Mouse (Mus musculus) ES-Bruce4 (cell line): ENCODE measurements around the gene Pced1a.

ENCODE experiments used
- CTCF ChIP-seq: IDR thresholded peaks from one replicate; pipeline ENCODE4 v1.8.1; 2011; ENCODE audit warnings: low read depth, low read length
- POLR2A ChIP-seq: IDR thresholded peaks from one replicate; pipeline ENCODE4 v1.8.1; 2011; ENCODE audit warnings: low read length; ENCODE audit not compliant: insufficient read depth

DNA sequence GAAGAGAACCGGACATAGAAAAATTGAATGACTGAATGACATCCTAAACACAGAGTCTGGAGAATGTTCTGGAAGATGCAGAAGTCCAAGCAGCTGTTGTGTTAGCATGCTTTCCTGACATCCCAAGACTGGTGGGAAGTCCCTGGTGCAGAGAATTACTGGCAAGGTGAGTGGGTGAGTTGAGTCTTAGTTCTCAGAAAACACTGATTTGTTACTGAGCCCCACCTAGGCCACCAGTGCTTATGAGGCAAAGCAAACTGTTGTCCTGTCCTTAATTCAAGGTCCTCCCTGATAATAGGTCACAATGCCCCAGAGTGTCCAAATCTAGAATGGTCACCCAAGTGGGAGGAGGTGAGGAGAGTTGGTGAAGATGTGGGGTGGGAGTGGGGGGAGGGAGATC lies 19.6 kb downstream of the Pced1a start, which contains the start of the genes Gm28372 and 1700020A23Rik:
- no peak for TF ChIP-seq CTCF
- TF ChIP-seq POLR2A, result no peak
